Mouse (Mus musculus): ENCODE measurements around the gene 1600012H06Rik.
"Not testable (repeated sequence)": the region's sequence is repeated elsewhere in the genome, so short reads cannot be mapped to it uniquely, and the experiment has no call there.

1600012H06Rik gene

DNA sequence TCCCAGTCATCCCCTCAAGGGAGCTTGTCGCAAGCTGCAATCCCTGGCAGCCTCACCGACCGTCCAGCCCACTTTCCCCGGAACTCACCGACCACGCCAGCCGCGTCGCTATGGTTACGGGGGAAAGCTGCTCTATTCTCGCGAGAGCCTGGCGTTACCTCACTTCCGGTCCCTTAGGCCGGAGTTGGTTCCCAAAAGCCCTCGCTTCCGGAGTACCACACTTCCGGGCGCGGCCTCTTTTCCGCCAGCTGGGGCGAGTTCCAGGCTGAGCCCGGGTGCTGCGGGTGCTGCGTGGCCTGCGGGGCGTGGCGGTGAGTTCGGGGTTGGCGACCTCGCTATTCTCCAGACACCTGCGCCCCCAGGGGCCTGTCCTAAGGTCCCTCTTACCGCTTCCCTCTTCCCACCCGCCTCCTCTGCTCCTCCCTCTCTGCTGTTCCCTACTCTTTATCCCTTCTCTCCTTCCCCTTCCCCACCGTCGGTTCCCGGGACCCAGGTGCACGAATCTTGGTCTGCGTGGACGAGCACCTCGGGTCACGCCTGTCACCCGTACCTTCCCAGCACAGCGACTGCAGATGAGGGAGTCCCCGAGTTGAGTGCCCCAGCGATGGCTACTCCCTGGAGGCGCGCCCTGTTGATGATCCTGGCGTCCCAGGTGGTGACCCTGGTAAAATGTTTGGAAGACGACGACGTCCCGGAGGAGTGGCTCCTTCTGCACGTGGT, at the start of gene 1600012H06Rik, which contains the start of gene Wdr27:
Gene 1600012H06Rik, plus strand, starts transcription at position 176 of the 720 bp plus-strand sequence.
Gene Wdr27, minus strand, starts transcription at position 150 of the 720 bp plus-strand sequence.
- DNase-seq (ENCODE audit: low read depth, low spot score): peak; percentile 99

DNA sequence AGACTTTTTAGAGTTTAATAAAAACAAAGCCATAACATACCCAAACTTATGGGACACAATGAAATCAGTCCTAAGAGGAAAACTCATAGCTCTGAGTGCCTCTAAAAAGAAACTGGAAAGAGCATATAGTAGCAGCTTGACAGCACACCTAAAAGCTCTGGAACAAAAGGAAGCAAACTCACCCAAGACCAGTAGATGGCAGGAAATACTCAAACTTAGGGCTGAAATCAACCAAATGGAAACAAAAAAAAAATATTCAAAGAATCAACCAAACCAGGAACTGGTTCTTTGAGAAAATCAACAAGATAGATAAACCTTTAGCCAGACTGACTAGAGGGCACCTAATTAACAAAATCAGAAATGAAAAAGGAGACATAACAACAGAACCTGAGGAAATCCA, 47.9 kb upstream of the 1600012H06Rik start:
- not testable (repeated sequence) for DNase-seq (ENCODE audit: low read depth, low spot score)

DNA sequence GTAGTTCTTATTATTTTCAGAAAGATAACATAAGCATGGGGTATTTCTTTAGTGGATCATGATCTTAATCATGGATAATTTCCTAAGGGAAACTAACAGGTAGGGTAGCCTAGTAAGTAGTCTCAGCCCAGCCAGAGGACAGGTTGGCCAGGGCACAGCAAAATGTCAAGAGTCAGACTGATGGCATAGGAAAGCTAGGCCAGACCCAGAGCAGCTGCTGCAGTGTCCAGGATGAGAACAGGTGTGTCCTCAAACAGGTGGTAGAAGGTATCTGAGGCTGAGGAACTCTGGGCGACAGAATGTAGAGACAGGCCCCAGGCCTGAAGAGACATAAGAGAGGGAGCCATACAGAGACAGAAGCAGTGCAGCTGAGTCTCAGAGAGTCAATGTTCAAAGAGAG, 44.0 kb upstream of the 1600012H06Rik start:
- no peak for DNase-seq (ENCODE audit: low read depth, low spot score)

DNA sequence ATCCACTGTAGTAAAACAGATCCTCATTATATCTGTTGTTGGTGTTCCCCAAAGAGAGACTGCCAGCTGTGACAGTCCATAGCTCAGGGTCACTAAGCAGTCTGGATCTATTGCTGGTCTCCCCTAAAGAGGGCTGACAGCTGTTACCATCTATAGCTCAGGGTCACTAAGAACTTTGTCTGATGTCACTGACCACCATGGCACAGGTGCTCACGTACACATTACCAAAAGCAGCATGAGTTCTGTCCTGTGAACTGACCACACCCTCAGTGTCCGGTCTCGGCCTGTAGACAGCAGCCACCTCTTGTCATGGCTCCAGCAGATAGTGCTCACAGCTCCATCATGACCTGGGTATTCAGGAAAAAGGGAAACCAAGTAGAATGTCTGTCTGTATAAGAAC, 39.8 kb upstream of the 1600012H06Rik start:
- no peak for DNase-seq (ENCODE audit: low read depth, low spot score)

DNA sequence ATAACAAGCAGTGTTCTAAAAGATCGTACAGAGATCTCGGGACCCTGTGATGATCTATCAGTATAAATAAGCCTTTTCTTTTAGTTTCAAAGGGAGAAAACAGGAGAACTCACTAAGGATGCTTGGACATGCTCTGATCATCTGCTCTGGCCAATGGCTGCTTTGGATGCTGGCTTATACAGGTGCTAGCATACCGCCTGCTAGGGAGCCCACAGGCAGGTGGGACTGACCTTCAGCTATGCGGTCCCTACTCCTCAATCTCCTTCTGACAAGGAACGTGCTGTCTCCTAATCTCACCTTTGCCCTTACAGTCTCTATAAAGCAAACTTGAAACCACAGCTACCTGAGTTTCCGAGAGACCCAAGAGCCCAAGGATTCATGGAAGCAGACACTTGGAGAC, 38.8 kb upstream of the 1600012H06Rik start:
- no peak for DNase-seq (ENCODE audit: low read depth, low spot score)

DNA sequence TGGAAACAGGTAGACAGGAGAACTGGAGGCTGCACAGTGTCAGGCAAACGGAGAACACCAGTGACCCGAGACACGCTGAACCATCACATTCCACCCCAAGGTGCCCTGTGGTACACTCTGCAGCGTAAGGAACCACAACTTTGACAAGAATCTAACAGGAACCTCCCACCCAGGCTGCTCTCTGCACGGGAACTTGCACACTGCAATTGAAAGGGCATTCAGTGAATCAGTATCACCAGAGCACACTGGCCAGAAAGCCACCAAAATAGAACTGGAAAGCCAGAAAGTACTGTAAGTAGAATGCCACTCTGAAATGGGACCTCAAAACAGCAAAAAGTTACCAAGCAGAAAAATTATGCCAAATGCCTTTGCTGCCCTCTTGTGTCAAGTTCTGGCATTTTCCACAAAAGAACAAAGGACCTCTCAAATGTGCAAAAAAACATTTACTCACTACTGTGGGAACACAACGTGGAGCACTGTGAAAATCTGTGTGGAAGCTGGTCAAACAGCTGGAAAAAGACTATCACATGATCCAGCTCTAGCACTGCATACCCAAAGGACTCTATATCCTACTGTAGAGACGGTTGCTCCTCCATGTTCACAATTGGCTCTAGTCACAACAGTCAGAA, 38.2 kb upstream of the 1600012H06Rik start:
- peak; percentile 71 for DNase-seq (ENCODE audit: low read depth, low spot score)

DNA sequence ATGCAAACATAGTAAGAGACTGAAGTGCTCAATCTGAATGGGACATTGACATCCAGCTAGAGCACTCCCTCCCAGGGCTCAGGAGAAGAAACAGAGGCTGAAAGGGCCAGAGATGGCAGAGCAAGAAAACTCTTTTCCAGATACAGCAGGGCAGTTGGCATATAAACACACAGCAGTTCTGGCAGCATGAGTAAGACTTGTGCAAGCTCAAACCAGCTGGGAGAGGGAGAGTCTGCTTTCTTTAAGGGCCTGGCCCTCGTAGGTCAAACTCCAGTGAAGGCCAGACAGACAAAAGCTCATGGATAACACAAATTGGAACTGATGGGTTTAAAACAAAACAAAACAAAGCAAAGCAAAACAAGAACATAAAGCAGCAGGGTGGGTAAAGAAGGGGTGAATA, 36.4 kb upstream of the 1600012H06Rik start:
- DNase-seq (ENCODE audit: low read depth, low spot score): no peak

DNA sequence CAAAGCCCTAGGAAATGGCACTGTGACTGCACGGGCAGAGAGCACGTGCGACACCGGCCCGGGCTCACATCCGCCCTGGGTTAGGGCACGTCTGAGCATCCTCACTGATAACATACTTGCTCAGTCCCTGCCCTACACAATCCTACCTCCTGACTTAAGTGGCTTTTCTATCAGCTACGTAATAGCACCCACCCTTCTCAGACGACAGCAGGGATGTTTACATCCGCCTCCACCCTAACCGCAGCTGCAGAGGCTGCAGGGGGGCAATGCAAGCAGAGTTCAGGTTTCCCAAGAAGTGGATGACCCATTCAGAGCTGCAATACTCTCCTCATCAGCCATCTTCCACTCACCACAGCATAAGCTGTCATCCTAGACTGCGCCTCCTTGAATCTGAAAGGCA, 35.8 kb upstream of the 1600012H06Rik start:
- DNase-seq (ENCODE audit: low read depth, low spot score): no peak

DNA sequence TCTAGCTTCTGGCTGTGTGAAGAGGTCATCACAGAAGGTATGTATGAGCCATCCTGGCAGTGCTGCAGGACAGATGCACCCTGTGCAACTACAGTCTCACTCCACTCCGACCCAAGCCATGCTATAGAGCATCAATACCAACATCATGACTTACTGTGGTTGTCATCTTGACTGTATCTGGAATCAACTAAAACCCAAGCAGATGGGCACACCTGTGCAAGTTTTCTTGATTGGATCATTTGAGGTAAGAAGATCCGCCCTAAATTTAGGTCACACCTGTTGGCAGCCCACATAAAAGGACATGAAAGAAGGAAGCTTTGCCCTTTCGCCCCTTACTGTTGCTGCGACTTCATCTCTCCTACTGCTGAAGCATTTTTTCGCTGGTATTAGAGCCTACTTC, 33.7 kb upstream of the 1600012H06Rik start:
- DNase-seq (ENCODE audit: low read depth, low spot score): no peak

DNA sequence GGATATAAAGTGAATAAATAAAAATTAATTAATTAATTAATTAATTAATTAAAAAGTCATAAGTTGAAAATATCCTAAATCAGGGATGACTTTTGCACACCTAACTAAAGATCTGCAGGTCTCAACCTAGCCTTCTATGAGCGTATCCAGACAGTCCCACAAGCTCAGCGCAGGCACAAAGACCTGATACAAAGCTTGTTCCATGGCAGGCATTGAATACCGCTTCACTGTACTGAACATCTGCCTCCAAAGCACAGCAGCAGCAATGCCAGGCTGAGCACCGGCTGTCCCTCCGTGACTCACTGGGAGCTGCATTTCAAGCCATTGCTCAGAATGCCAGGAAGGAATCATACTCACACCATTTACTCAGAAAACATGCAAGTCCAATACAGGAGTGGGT, 32.2 kb upstream of the 1600012H06Rik start:
- no peak for DNase-seq (ENCODE audit: low read depth, low spot score)

DNA sequence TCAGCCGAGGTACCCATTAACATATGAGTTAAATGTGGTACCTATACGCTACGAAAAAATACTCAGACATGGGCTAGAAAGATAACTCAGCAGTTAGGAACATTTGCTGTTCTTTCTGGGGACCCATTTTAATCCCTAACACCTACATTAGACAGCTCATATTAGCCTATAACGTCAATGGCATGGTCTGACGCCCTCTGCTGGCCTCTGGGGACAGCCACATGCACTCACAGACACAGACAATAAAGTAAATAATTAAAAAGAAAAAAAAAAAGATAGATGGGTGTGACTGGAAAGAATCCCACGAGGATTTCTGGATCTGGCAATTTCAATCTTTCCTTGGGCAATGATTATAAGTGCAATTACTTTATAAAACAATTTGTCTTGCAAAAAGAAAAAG, 30.6 kb upstream of the 1600012H06Rik start:
- DNase-seq (ENCODE audit: low read depth, low spot score): no peak

DNA sequence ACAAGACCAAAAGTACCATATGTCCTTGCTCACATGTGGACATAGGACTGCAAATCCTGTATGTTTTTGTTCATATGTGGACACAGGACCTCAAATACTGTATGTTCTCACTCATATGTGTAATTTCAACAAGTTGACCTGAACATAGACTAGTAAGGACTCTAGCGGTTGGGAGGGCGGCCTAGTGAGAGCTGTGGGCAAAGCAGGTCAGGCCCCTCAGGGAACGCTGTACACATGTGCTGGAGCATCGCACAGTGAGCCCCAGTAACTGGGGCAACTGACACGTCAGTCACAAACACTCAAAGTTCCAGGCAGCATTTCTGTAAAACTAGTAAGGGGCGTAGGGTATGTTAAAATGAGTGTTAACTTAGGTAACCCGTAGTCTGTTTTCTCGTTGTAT, 30.0 kb upstream of the 1600012H06Rik start:
- DNase-seq (ENCODE audit: low read depth, low spot score): no peak

DNA sequence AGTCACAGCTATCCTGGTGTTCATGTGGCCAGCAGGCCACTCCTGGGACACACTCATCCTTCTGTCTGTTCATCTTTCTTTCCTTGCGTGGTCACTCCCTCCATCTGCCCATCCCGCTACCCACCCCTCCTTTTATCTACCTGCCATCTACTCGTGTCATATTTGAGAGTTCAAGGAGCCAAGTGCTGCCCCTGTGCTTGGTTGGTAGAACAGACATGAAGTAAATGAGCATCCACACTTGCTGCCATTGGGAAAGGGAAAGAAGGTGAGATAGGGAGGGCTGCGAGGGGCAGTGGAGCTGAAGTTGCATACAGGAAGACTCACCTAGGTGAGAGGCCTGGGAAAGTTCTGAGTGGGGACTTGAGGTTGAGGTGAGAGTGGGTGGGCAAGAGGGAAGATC, 28.6 kb upstream of the 1600012H06Rik start:
- DNase-seq (ENCODE audit: low read depth, low spot score): no peak

DNA sequence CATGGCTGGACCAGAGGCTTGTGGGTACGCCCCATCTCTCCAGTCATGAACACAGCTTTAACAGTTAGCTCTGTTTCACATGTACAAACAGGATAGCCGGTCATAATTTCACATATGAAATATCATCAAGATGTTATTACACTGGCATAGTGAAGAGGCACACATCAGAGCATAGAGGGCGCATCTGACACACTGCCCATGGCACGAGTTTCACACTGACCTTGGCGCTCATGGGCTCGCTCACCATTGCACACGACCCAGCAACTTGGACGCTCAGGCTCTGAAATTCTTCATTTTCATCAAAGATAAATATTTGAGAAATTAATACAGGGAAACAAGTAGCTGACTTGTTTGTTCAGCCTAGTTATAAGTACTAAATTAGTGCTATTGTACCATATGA, 25.1 kb upstream of the 1600012H06Rik start:
- DNase-seq (ENCODE audit: low read depth, low spot score): no peak

DNA sequence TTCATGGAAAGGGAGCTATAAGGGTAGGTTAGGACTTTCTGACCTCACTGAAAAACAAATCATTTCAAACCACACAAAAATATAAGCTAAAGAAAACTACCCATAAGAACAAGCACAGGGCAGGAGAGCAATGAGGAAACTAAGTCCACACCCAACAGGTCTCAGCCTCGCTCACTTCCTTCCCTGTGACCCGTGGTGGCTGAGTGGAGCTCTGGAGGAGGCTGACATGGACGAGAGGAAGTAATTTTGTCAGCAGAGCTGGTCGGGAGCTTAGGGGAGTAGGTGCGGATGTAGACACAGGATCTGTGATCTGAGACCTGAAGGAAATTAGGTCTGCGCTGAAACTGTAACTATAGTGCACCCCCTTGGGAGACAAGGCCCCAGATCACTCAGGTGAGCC, 21.4 kb upstream of the 1600012H06Rik start:
- DNase-seq (ENCODE audit: low read depth, low spot score): no peak

DNA sequence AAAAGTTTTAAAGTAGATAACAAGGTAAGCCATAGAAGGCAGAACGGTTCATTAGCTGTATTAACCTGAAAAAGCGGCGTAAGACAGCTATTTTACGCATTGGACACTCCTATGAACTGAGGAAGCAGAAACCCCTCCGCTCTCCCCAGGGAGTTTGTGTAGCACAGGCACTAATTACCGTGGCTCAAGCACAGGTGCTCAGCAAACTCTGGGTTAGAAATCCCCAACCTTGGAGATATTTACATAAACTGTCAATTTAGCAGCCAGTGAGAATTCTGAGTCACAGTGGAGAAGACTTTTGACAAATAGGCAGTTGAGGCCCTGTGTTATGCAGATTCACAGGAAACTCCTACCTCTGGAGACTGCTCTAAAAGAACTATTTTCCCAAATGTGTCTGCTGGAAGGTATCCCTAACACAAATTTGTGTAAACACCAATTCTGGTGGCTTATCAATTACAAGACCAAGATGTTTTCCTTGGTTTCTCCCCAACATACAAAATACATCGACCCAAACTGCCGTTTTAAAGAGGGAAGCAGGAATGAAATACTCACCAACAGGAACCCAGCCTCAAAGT, 15.3 kb upstream of the 1600012H06Rik start:
- no peak for DNase-seq (ENCODE audit: low read depth, low spot score)

DNA sequence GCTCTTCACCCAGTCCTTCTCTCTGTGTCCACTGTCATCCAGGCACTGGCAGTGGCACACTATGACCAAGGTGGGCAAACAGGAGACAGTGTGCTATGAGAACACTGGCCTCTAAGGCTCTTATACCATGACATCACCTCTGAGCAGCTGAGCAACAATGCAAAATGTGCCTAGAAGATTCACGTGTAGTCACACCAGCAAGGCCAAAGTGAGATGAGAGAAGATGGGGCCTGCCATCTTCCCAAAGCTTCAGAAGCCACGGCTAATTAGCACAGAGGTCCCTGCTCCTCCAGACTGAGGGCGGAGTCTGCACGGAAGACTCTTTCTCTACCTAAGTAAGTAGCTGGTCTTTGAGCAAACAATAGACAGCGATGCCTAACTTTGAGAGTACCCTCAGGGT, 14.4 kb upstream of the 1600012H06Rik start:
- no peak for DNase-seq (ENCODE audit: low read depth, low spot score)

DNA sequence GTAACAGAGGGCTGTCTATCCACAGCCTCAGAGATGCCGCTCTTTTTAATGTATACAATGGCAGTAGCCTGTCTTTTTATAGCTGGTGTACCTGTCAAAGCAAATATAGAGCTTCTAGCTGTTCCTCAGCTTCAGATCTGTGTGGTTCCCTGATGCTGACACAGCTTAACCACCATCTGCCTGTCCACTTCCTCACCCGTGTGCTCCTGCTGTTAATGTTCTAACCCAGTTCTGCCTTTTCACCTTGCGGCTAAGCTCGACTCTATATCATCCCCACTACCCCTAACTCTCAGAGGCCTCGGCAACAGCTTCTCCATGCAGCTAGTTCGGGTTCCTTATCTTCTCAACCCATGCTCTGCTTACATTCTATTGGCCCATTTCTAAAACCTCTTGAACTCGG, 12.3 kb upstream of the 1600012H06Rik start:
- DNase-seq (ENCODE audit: low read depth, low spot score): no peak

DNA sequence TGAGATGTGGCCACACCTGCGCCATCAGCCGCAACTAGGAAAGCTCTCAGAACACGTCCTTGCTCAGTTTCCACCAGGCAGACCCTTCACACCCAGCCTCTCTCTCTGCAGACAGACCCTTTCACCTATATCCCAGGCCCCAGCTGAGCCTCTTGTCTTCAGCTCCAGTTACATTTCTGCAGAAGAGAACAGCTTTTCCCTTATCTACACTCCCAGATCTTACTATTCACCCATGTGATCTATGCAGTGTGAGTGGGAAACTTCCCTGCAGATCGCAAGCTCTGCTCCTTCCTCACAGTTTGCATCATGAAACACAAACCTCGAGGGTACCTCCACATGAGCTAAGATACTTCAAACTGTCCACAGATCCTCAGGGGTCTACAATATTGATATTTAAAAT, 11.5 kb upstream of the 1600012H06Rik start:
- no peak for DNase-seq (ENCODE audit: low read depth, low spot score)

DNA sequence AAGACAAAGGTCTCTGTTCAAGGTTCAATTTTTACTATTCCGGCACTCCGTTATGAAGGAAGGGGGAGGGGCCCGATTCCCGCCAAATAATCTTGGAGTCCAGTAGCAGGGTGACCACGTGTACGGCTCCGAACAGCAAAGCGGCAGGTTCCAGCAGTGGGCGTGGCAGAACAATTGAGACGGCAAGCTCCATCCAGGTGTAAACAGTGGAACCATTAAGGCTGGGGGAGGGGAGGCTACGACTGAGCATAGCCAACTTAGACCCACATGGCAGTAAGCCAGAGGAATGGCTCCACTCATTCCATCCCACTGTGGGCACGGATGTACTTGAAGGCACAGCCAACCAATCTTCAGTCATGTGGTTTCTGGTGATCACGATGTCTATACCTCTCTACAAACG, 7.7 kb upstream of the 1600012H06Rik start:
- DNase-seq (ENCODE audit: low read depth, low spot score): not testable (repeated sequence)

DNA sequence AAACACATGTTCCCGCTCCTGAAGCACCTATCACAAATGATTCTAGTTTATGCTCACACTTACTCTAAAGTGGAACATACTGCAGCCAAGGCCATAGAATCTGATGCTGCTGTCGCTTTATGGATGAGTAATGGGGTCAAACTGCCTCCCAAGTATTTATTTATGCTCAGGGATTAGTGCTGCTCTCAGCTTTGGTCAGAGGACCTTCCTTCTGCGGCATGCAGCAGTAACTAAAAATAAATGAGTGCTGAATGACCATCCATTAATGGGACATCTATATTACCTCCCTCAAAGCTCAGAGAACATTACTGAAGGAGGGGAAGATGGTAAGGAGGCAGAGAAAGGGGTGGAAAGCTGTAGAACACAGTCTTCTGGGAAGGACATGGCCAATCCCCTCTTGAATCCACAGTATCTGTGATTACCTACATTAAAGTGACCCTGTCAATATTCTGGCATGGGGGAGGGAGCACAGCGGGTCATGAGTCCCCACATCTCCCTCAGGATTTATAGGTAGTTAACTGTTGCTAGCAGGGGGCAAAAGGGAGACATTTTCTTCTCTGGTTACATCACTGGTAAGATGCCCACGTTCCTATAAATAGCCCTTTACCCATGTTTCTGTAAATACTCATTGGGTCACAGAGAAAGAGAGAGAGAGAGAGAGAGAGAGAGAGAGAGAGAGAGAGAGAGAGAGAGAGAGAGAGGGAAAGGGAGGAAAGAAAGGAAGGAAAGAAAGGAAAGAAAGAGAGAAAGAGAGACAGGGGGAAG, 7.0 kb upstream of the 1600012H06Rik start:
- no peak for DNase-seq (ENCODE audit: low read depth, low spot score)

DNA sequence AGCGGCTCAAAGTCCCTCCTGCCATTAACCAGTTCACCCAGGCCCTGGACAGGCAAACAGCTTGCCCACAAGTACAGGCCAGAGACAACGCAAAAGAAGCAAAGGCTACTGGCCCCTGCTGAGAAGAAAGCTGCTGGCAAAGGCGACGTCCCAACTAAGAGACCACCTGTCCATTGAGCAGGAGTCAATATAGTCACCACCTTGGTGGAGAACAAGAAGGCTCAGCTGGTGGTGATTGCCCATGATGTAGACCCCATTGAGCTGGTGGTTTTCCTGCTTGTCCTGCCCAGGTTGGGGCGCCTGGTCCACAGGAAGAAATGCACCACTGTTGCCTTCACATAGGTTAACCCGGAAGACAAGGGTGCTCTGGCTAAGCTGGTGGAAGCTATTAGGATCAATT, 803 bp upstream of the 1600012H06Rik start:
- DNase-seq (ENCODE audit: low read depth, low spot score): not testable (repeated sequence)

Measured in embryo, embryonic 11.5 days (tissue).